Comparison of ENCODE assay signal across 16 mouse cellular contexts in genomic region chr4:43649783-43650182, GRCm38 (mm10). TPM values are rescaled to one million over a fixed set of nuclear protein-coding genes. Genes with fewer than 3 reads are reported as not detected.
DNase-seq lines count a peak whose midpoint lies in the region; ATAC-seq and TF ChIP-seq lines count a peak whose summit lies in the region.
"Had no signal": no experiment of that assay in that cellular context is flagged by ENCODE, and none has a peak within 500 bp of the region (broad histone marks: within the 10 kb centered on the region; RNA-seq: fewer than 3 reads in every experiment).

No protein-coding gene starts in this region.

- no peak for DNase-seq in kidney, adult 2 months
- no peak for DNase-seq in kidney, adult 18-20 months
- DNase-seq in R1 (ENCODE audit: low read depth, low spot score): peak; percentile 61
- no peak for DNase-seq in left cerebral cortex, postnatal 25 days (ENCODE audit: low spot score in 2 of 2)
- DNase-seq: cerebellum, postnatal 10 days; heart, postnatal 36 days; kidney, postnatal 10 days had no signal

- TF ChIP-seq POLR2A in kidney, adult 2 months (IDR thresholded peaks at IDR 0.05; ENCODE audit: low read depth, low read length): no peak
- TF ChIP-seq POLR2A in small intestine, adult 2 months (IDR thresholded peaks at IDR 0.05; ENCODE audit: low read depth, low read length): no peak

- intact Hi-C loops in left cerebral cortex, postnatal 25 days (cut with DNase I): no loop called here

- no peaks in the 10 kb centered on the region for H3K36me3 ChIP-seq in kidney, adult 2 months (ENCODE audit: control insufficient read depth, insufficient read depth, low read length)
- H3K36me3 ChIP-seq in megakaryocyte, embryonic 14.5 days (replicated peaks; ENCODE audit: low read length): no peaks in the 10 kb centered on the region
- no peaks in the 10 kb centered on the region for H3K36me3 ChIP-seq in small intestine, adult 2 months (ENCODE audit: control insufficient read depth, insufficient read depth, low read length)
- H3K36me3 ChIP-seq: liver, embryonic 15.5 days had no signal

- TF ChIP-seq CTCF in kidney, adult 2 months (conservative IDR thresholded peaks at IDR 0.05; ENCODE audit: insufficient read depth, insufficient read length, low read depth, low read length): peak; percentile 37
- TF ChIP-seq CTCF in small intestine, adult 2 months (IDR thresholded peaks at IDR 0.05; ENCODE audit: extremely low read depth, insufficient read length, insufficient replicate concordance, low read depth, low read length): peak; percentile 8; the same call in 1 of the 2 replicates

- H3K4me1 ChIP-seq in kidney, adult 2 months (ENCODE audit: control insufficient read depth, insufficient read depth, low read length): peaks cover 5% of the 10 kb centered on the region; the same call in 1 of the 2 replicates
- no peaks in the 10 kb centered on the region for H3K4me1 ChIP-seq in megakaryocyte, embryonic 14.5 days
- H3K4me1 ChIP-seq in small intestine, adult 2 months (ENCODE audit: control insufficient read depth, insufficient read depth, insufficient read length, low read length): no peaks in the 10 kb centered on the region

- H3K27ac ChIP-seq in kidney, adult 2 months (ENCODE audit: insufficient read depth, low read depth, low read length): no peak overlapping the region
- no peak overlapping the region for H3K27ac ChIP-seq in small intestine, adult 2 months (ENCODE audit: insufficient read depth, low read depth, low read length)
- H3K27ac ChIP-seq: liver, embryonic 15.5 days; macrophage; neural tube, embryonic 13.5 days had no signal

- 96% methylated on average over 3 of the region's 3 CpGs for WGBS in kidney, adult 2 months
- WGBS in small intestine, adult 2 months: 94% methylated on average over 3 of the region's 3 CpGs

- peaks cover 26% of the 10 kb centered on the region for H3K9me3 ChIP-seq in megakaryocyte, embryonic 14.5 days
- H3K9me3 ChIP-seq: liver, embryonic 15.5 days had no signal

- no peak overlapping the region for H3K4me3 ChIP-seq in kidney, adult 2 months (ENCODE audit: insufficient read depth, low read depth, low read length)
- peak overlapping the region; percentile 51 for H3K4me3 ChIP-seq in megakaryocyte, embryonic 14.5 days (replicated peaks)
- no peak overlapping the region for H3K4me3 ChIP-seq in small intestine, adult 2 months (ENCODE audit: low read depth, low read length)
- H3K4me3 ChIP-seq: erythroblast, embryonic 14.5 days; liver, embryonic 15.5 days; neural tube, embryonic 13.5 days had no signal

- H3K27me3 ChIP-seq in kidney, adult 2 months (replicated peaks; ENCODE audit: control insufficient read depth, insufficient read depth, low read length): no peaks in the 10 kb centered on the region
- H3K27me3 ChIP-seq in megakaryocyte, embryonic 14.5 days (replicated peaks): peaks cover 36% of the 10 kb centered on the region
- no peaks in the 10 kb centered on the region for H3K27me3 ChIP-seq in small intestine, adult 2 months (ENCODE audit: control insufficient read depth, insufficient read depth, low read length)
- H3K27me3 ChIP-seq: liver, embryonic 15.5 days; neural tube, embryonic 13.5 days had no signal

- ATAC-seq in megakaryocyte, adult 5-6 weeks (ENCODE audit: poor library complexity, severe bottlenecking): no peak
- ATAC-seq: forebrain, embryonic 16.5 days had no signal

RNA-seq across cellular contexts. Expression of gene Spag8, which starts 3.6 kb away (rescaled TPM):
- 2.2 and 2.4 TPM in 2 replicates for polyA plus RNA-seq in kidney, adult 2 months (2012; rRNA removed)
- not detected in 2 replicates for polyA plus RNA-seq in megakaryocyte, embryonic 14.5 days (2012; ENCODE audit: insufficient read depth, low replicate concordance)
- total RNA-seq in megakaryocyte, adult 5-6 weeks (2015): not detected in 2 replicates
- not detected in 2 replicates for total RNA-seq in megakaryocyte, adult 5-6 weeks (2017)
- 0.39 and 0.63 TPM in 2 replicates for polyA plus RNA-seq in small intestine, adult 2 months (2012; rRNA removed)
- 1 to 10 TPM in 1 of 2 experiments, under 1 TPM in 1; 0.73 to 1.2 TPM for total RNA-seq in left cerebral cortex, postnatal 25 days (2021)
- total RNA-seq: gastrocnemius, adult 8-10 months; heart, postnatal 36 days had no signal
- polyA plus RNA-seq: erythroblast, embryonic 14.5 days; liver, embryonic 15.5 days; macrophage had no signal

RNA-seq across cellular contexts. Expression of gene Hint2, which starts 6.5 kb away (rescaled TPM):
- polyA plus RNA-seq in kidney, adult 2 months (2012; rRNA removed): 374 and 465 TPM in 2 replicates
- polyA plus RNA-seq in megakaryocyte, embryonic 14.5 days (2012; ENCODE audit: insufficient read depth, low replicate concordance): 8.0 and 30.1 TPM in 2 replicates
- total RNA-seq in megakaryocyte, adult 5-6 weeks (2015): 23.8 and 24.3 TPM in 2 replicates
- 24.6 and 27.9 TPM in 2 replicates for total RNA-seq in megakaryocyte, adult 5-6 weeks (2017)
- 59.9 and 73.8 TPM in 2 replicates for polyA plus RNA-seq in small intestine, adult 2 months (2012; rRNA removed)
- 10 to 100 TPM; 33.7 to 35.7 TPM for total RNA-seq in left cerebral cortex, postnatal 25 days (2021)

RNA-seq across cellular contexts. Expression of gene Npr2, which starts 18.0 kb away (rescaled TPM):
- polyA plus RNA-seq in kidney, adult 2 months (2012; rRNA removed): 38.0 and 41.5 TPM in 2 replicates
- not detected in 2 replicates for polyA plus RNA-seq in megakaryocyte, embryonic 14.5 days (2012; ENCODE audit: insufficient read depth, low replicate concordance)
- total RNA-seq in megakaryocyte, adult 5-6 weeks (2015): 0.29 and 1.7 TPM in 2 replicates
- total RNA-seq in megakaryocyte, adult 5-6 weeks (2017): 0.33 and 1.3 TPM in 2 replicates
- polyA plus RNA-seq in small intestine, adult 2 months (2012; rRNA removed): 5.8 and 6.3 TPM in 2 replicates
- 10 to 100 TPM; 49.0 to 50.1 TPM for total RNA-seq in left cerebral cortex, postnatal 25 days (2021)
- polyA plus RNA-seq: macrophage had no signal

RNA-seq across cellular contexts. Expression of gene Tmem8b, which starts 19.0 kb away (rescaled TPM):
- 8.3 and 8.6 TPM in 2 replicates for polyA plus RNA-seq in kidney, adult 2 months (2012; rRNA removed)
- 2.8 TPM in 1 of 2 replicates, not detected in the other for polyA plus RNA-seq in megakaryocyte, embryonic 14.5 days (2012; ENCODE audit: insufficient read depth, low replicate concordance)
- total RNA-seq in megakaryocyte, adult 5-6 weeks (2015): 0.27 and 0.42 TPM in 2 replicates
- total RNA-seq in megakaryocyte, adult 5-6 weeks (2017): 0.04 and 0.16 TPM in 2 replicates
- polyA plus RNA-seq in small intestine, adult 2 months (2012; rRNA removed): 3.0 and 4.3 TPM in 2 replicates
- total RNA-seq in left cerebral cortex, postnatal 25 days (2021): 10 to 100 TPM; 61.9 to 68.3 TPM

RNA-seq across cellular contexts. Expression of gene Fam221b, which starts 19.2 kb away (rescaled TPM):
- 0.09 and 0.12 TPM in 2 replicates for polyA plus RNA-seq in kidney, adult 2 months (2012; rRNA removed)
- 0.29 TPM in 1 of 2 replicates, not detected in the other for polyA plus RNA-seq in megakaryocyte, embryonic 14.5 days (2012; ENCODE audit: insufficient read depth, low replicate concordance)
- total RNA-seq in megakaryocyte, adult 5-6 weeks (2015): 0.11 TPM in 1 of 2 replicates, not detected in the other
- total RNA-seq in megakaryocyte, adult 5-6 weeks (2017): 0.20 and 0.33 TPM in 2 replicates
- not detected in 2 replicates for polyA plus RNA-seq in small intestine, adult 2 months (2012; rRNA removed)
- 1 to 10 TPM; 1.3 to 1.4 TPM for total RNA-seq in left cerebral cortex, postnatal 25 days (2021)
